In genomic region chr11:67510831-67511230, GRCm38 (mm10) we compare ENCODE assay signal across 18 mouse cellular contexts.
"Had no signal": no experiment of that assay in that cellular context is flagged by ENCODE, and none has a peak within 500 bp of the region (broad histone marks: within the 10 kb centered on the region; RNA-seq: fewer than 3 reads in every experiment).

No protein-coding gene starts in this region.

- ATAC-seq: midbrain, embryonic 16.5 days had no signal

- H3K9ac ChIP-seq: lung, embryonic 14.5 days; midbrain, embryonic 12.5 days; neural tube, embryonic 13.5 days; neural tube, embryonic 15.5 days had no signal

- H3K4me3 ChIP-seq: midbrain, embryonic 12.5 days; myocyte; neural tube, embryonic 13.5 days; neural tube, embryonic 15.5 days had no signal

- H3K4me2 ChIP-seq: lung, embryonic 14.5 days; midbrain, embryonic 12.5 days; neural tube, embryonic 13.5 days; neural tube, embryonic 15.5 days had no signal

- H3K4me1 ChIP-seq: midbrain, embryonic 12.5 days; neural tube, embryonic 15.5 days had no signal

- H3K36me3 ChIP-seq: midbrain, embryonic 12.5 days; neural tube, embryonic 13.5 days; neural tube, embryonic 15.5 days had no signal

- DNase-seq: lung, adult 18-20 months; lung, embryonic 14.5 days; lung, postnatal 10 days; lung, postnatal 4 days; midbrain, embryonic 14.5 days; retina, postnatal 1 day; right cerebral cortex, adult 18-20 months; right cerebral cortex, postnatal 25 days; right cerebral cortex, postnatal 4 days; spleen, adult 18-20 months; thymus, adult 18-20 months; thymus, postnatal 14 days; thymus, postnatal 36 days had no signal

- H3K27me3 ChIP-seq: midbrain, embryonic 12.5 days; neural tube, embryonic 13.5 days; neural tube, embryonic 15.5 days had no signal

- H3K27ac ChIP-seq: midbrain, embryonic 12.5 days; neural tube, embryonic 13.5 days; neural tube, embryonic 15.5 days had no signal

- H3K9me3 ChIP-seq: midbrain, embryonic 12.5 days; neural tube, embryonic 13.5 days; neural tube, embryonic 15.5 days had no signal
